Mouse (Mus musculus) ES-Bruce4 (cell line): Measurements from ENCODE around the gene Prrc2b.

ENCODE experiments used
- CTCF ChIP-seq: IDR thresholded peaks from one replicate; pipeline ENCODE4 v1.8.1; 2011; ENCODE audit warnings: low read depth, low read length
- POLR2A ChIP-seq: IDR thresholded peaks from one replicate; pipeline ENCODE4 v1.8.1; 2011; ENCODE audit warnings: low read length; ENCODE audit not compliant: insufficient read depth

- TF ChIP-seq CTCF: no peak
- TF ChIP-seq POLR2A: no peak
Observed at GRCm38 (mm10) chr2:32182676-32183296, 31.9 kb downstream of the Prrc2b start.
